Mouse (Mus musculus) liver, embryonic 14.5 days (tissue): ENCODE data around the gene Olfml2b. TPM values are rescaled to one million over a fixed set of nuclear protein-coding genes. Genes with fewer than 3 reads are reported as not detected.

Experiments
- ATAC-seq: fragments of 200-750 bp; cut with Nextera tagmentation; 2 replicates; pipeline ENCODE4 v1.8.0; 2017; ENCODE audit warnings: moderate number of reproducible peaks, mild to moderate bottlenecking, moderate library complexity; ENCODE audit not compliant: insufficient read depth
- DNase-seq, 3 experiments: peaks; one replicate each; pipeline ENCODE4 v3.0.0-alpha.2; 2012 to 2013; ENCODE audit warnings: low read depth in 3 of 3, low spot score in 3 of 3
- H3K27ac ChIP-seq: fragments of 300-500 bp; sonication (generic); 2 replicates; pipeline ENCODE4 v1.5.1; 2014; ENCODE audit warnings: moderate library complexity, mild to moderate bottlenecking, control low read depth, inconsistent platforms
- H3K27me3 ChIP-seq: fragments of 300-500 bp; sonication (generic); 2 replicates; pipeline ENCODE4 v1.6.1; 2014; ENCODE audit warnings: mild to moderate bottlenecking, low read length, moderate library complexity; ENCODE audit not compliant: control insufficient read depth, insufficient read depth
- H3K36me3 ChIP-seq: fragments of 300-500 bp; sonication (generic); replicated peaks from 2 replicates; pipeline ENCODE4 v1.6.1; 2014; ENCODE audit warnings: low read depth; ENCODE audit not compliant: control insufficient read depth, insufficient read depth
- H3K4me1 ChIP-seq, 2 experiments: fragments of 200-500 bp in 1 of 2; fragments of 300-500 bp in 1 of 2; sonication (generic) in 1 of 2; replicated peaks; 2 replicates each; pipeline ENCODE4 v1.6.1; 2012 to 2014; ENCODE audit warnings: antibody characterized with exemption in 1 of 2, inconsistent platforms in 1 of 2, low read length in 1 of 2; ENCODE audit not compliant: control insufficient read depth in 2 of 2, insufficient read depth in 2 of 2
- H3K4me2 ChIP-seq: fragments of 300-500 bp; sonication (generic); 2 replicates; pipeline ENCODE4 v1.6.1; 2014; ENCODE audit warnings: low read depth, mild to moderate bottlenecking, control low read depth, moderate library complexity
- H3K4me3 ChIP-seq, 2 experiments: fragments of 200-500 bp in 1 of 2; fragments of 300-500 bp in 1 of 2; sonication (generic) in 1 of 2; 2 replicates each; pipeline ENCODE4 v1.5.1; 2012 to 2014; ENCODE audit warnings: low read depth in 2 of 2, low read length in 2 of 2, mild to moderate bottlenecking in 2 of 2, control low read depth in 1 of 2, inconsistent platforms in 1 of 2, moderate library complexity in 1 of 2; ENCODE audit not compliant: insufficient read depth in 1 of 2
- H3K9ac ChIP-seq: fragments of 300-500 bp; sonication (generic); replicated peaks from 2 replicates; pipeline ENCODE4 v1.6.1; 2014; ENCODE audit warnings: mild to moderate bottlenecking, control low read depth, moderate library complexity
- H3K9me3 ChIP-seq: fragments of 300-500 bp; sonication (generic); 2 replicates; pipeline ENCODE4 v1.6.1; 2016; ENCODE audit warnings: low read length, mixed read lengths; ENCODE audit not compliant: control insufficient read depth
- CTCF ChIP-seq: IDR thresholded peaks from 2 replicates; pipeline ENCODE4 v1.5.1; 2016; ENCODE audit warnings: antibody characterized with exemption, low read depth, control low read depth
- EP300 ChIP-seq: IDR thresholded peaks from 2 replicates; pipeline ENCODE4 v1.6.1; 2016; ENCODE audit warnings: antibody characterized with exemption, low read depth
- WGBS: fragments of 180-500 bp; shearing (Covaris S2); extraction: QIAGEN DNeasy Blood & Tissue Kit; methylation state at CpG from one replicate; pipeline ENCODE4 v1.1.7; 2014; ENCODE audit not compliant: insufficient replicate concordance; 5-methylcytosine and 5-hydroxymethylcytosine counted together
- polyA plus RNA-seq, 2 experiments: library from polyadenylated mRNA; depleted of rRNA in 1 of 2; stranded (reverse) in 1 of 2; unstranded in 1 of 2; fragments of >200 nt; fragmentation: Nextera tagmentation in 1 of 2; extraction: Ambion mirVana in 1 of 2; gene quantifications; 2 replicates each; pipeline versions ENCODE4 v1.2.1 to v1.2.3; 2012 to 2014

Olfml2b gene
- polyA plus RNA-seq, 2 experiments: 0.73 to 1.1 TPM

- Histone ChIP-seq H3K4me1 (peaks cover 8 to 9% of the 10 kb centered on the region in 2 experiments; a peak in 3 of 4 replicates), H3K9me3 (no peaks in the 10 kb centered on the region; the same call in 1 of the 2 replicates), H3K27me3 (no peaks in the 10 kb centered on the region), H3K4me3 (no peak overlapping the region), H3K4me2 (no peak overlapping the region), H3K9ac (no peak overlapping the region), H3K36me3 (no peaks in the 10 kb centered on the region), H3K27ac (no peak overlapping the region)
- TF ChIP-seq CTCF (no peak), EP300 (no peak)
- 75% methylated on average over 5 of the region's 5 CpGs for WGBS
- ATAC-seq: no peak
- no peak for DNase-seq
Measured at GRCm38 (mm10) chr1:170631571-170631970, 12.8 kb upstream of the Olfml2b start.

DNA sequence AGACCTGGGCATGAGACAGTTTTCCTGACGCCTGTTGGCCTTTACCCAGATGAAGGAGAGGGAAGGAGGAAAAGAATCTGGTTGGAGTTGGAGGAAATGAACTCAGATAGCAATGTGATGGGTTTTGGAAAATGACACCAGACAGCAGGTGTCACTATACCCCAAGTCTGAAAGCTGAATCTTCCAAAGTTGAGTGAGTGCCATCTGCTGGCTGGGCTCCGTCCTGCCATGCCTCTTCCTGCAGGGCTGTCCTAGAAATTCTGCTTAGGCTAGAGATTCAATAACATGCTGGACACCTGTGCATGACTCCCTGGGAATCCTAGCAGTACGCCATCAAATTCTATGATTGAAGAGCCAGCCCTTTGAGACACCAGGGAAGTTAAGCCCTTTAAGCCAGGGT, 11.9 kb upstream of the Olfml2b start:
- Histone ChIP-seq H3K4me2 (no peak overlapping the region), H3K36me3 (no peaks in the 10 kb centered on the region), H3K27ac (no peak overlapping the region), H3K27me3 (no peaks in the 10 kb centered on the region), H3K4me1 (peaks cover 8 to 9% of the 10 kb centered on the region in 2 experiments; a peak in 3 of 4 replicates), H3K9ac (no peak overlapping the region), H3K9me3 (no peaks in the 10 kb centered on the region; the same call in 1 of the 2 replicates), H3K4me3 (no peak overlapping the region)
- ATAC-seq (peak; percentile 71), DNase-seq (peak; percentile 53 to 70 (median 61))
- TF ChIP-seq EP300 (no peak), CTCF (peak; percentile 99)
- WGBS: 12% methylated on average over 3 of the region's 3 CpGs

- H3K4me3 ChIP-seq: no peak overlapping the region
- H3K27me3 ChIP-seq: no peaks in the 10 kb centered on the region
- TF ChIP-seq CTCF: no peak
- TF ChIP-seq EP300: no peak
- ATAC-seq (peak; percentile 23; the same call in 1 of the 2 replicates), DNase-seq (no peak)
- no peaks in the 10 kb centered on the region; the same call in 1 of the 2 replicates for H3K9me3 ChIP-seq
- peaks cover 8 to 9% of the 10 kb centered on the region in 2 experiments; a peak in 3 of 4 replicates for H3K4me1 ChIP-seq
- WGBS: 45% methylated on average over 4 of the region's 4 CpGs
- no peaks in the 10 kb centered on the region for H3K36me3 ChIP-seq
- no peak overlapping the region for H3K4me2 ChIP-seq
- H3K9ac ChIP-seq: no peak overlapping the region
- H3K27ac ChIP-seq: no peak overlapping the region
Measured at GRCm38 (mm10) chr1:170632856-170633255, 11.5 kb upstream of the Olfml2b start.

DNA sequence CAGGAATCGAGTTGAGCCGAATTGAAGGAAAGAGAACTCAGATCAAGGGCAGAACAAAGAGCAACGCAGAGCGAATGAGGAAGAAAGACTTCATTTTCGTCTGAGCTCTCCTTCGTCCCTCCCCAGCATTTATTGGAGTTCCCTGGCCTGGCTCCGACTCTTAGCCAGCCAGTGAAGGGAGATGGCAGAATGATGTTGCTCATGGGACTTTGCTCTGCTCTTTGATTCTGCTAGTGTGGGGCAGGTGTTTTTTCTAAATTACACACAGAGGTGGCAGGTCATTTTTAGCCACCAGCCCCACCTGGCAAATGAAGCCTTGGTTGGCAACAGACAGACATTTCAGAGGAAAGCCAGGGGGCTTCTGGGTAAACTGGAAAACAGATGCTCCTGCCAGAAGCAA, 5.4 kb upstream of the Olfml2b start:
- DNase-seq: no peak
- 64% methylated on average over 7 of the region's 7 CpGs for WGBS

DNA sequence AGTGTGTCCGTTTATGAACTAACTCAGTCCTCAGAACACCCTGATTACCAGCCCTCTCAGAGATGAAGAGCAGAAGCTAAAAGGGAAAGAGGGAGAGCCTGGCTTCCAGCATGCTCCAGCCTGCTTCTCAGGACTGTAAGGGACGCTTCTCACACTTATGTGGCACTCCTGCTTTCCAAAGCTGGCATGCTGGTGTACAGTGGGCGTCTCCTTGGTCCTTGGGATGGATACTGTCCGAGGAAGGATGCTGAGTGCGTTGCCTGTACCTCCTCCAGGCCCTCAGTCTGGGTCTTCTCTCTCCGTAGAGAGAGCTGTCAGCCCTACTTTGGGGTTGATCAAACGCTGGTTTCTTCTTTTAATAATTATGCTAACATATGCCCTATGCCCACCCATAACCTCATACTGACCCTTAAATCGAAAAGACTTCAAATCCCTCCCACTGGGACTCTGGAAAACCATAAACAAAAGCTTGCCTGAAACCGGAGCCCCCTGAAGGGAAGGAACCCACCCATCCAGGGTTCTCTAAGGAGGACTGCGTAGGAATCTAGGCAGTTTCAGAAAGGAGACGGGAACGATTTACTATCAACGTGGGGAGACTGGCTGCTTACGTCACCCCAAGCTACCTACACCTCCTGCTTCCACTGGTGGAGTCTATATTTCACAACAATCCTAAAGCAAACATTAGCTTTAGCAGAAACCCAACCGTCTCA, 1.7 kb downstream of the Olfml2b start:
- Histone ChIP-seq H3K4me2 (no peak overlapping the region), H3K9me3 (no peaks in the 10 kb centered on the region), H3K4me3 (no peak overlapping the region), H3K27me3 (peaks cover 22% of the 10 kb centered on the region), H3K9ac (no peak overlapping the region), H3K36me3 (no peaks in the 10 kb centered on the region), H3K4me1 (no peaks in the 10 kb centered on the region; a peak in 1 of 4 replicates), H3K27ac (no peak overlapping the region)
- TF ChIP-seq EP300 (no peak), CTCF (no peak)
- DNase-seq (no peak), ATAC-seq (no peak)
- 56% methylated on average over 15 of the region's 15 CpGs for WGBS

More for the DNA sequence above, 5.4 kb upstream of the Olfml2b start:
- H3K9ac ChIP-seq: no peak overlapping the region
- H3K27me3 ChIP-seq: peaks cover 5% of the 10 kb centered on the region
- no peak overlapping the region for H3K4me2 ChIP-seq
- no peaks in the 10 kb centered on the region for H3K36me3 ChIP-seq
- ATAC-seq: no peak
- no peaks in the 10 kb centered on the region for H3K4me1 ChIP-seq
- H3K27ac ChIP-seq: no peak overlapping the region
- no peaks in the 10 kb centered on the region for H3K9me3 ChIP-seq
- no peak for TF ChIP-seq EP300
- TF ChIP-seq CTCF: no peak
- H3K4me3 ChIP-seq: no peak overlapping the region
